Mouse (Mus musculus) bone marrow, adult 2 months (tissue): ENCODE measurements around the gene Gm49776. TPM values are rescaled to one million over a fixed set of nuclear protein-coding genes. Genes with fewer than 3 reads are reported as not detected.

ENCODE experiments used
- H3K27ac ChIP-seq: fragments of 200-500 bp; 2 replicates; pipeline ENCODE4 v1.5.1; 2012; ENCODE audit warnings: low read depth, mild to moderate bottlenecking, control low read depth, inconsistent platforms, low read length; ENCODE audit not compliant: control insufficient read depth, poor library complexity, insufficient read depth
- H3K4me1 ChIP-seq: fragments of 200-500 bp; 2 replicates; pipeline ENCODE4 v1.6.1; 2011; ENCODE audit warnings: low read length; ENCODE audit not compliant: control insufficient read depth, insufficient read depth
- H3K4me3 ChIP-seq: fragments of 200-500 bp; replicated peaks from 2 replicates; pipeline ENCODE3; 2011; ENCODE audit warnings: mild to moderate bottlenecking, low read depth, low read length, control low read depth; ENCODE audit not compliant: control insufficient read depth
- CTCF ChIP-seq: fragments of 200-500 bp; IDR thresholded peaks from 2 replicates; pipeline ENCODE4 v1.5.1; 2011; ENCODE audit warnings: low read length, control low read depth; ENCODE audit not compliant: control insufficient read depth, insufficient read depth
- POLR2A ChIP-seq: fragments of 200-500 bp; IDR thresholded peaks from 2 replicates; pipeline ENCODE4 v1.6.1; 2011; ENCODE audit warnings: low read depth, mild to moderate bottlenecking, control low read depth, low read length, borderline replicate concordance; ENCODE audit not compliant: control insufficient read depth
- WGBS: fragments of 180-500 bp; shearing (Covaris S2); methylation state at CpG from one replicate; pipeline ENCODE4 v1.1.7; 2018; 5-methylcytosine and 5-hydroxymethylcytosine counted together
- polyA plus RNA-seq: library from polyadenylated mRNA; stranded (reverse); fragments of >200 nt; gene quantifications from 2 replicates; pipeline ENCODE4 v1.2.4, GENCODE M21; 2011; ENCODE audit warnings: low replicate concordance; ENCODE audit not compliant: missing spikeins, insufficient read depth, insufficient read length

Gm49776 gene
- polyA plus RNA-seq, 1 experiment = not detected

GRCm38 (mm10) chr16:18230617-18231016 is 27.5 kb downstream of the Gm49776 start:
- Histone ChIP-seq H3K27ac (0 out of 2 replicates have a peak overlapping the region, but pooled peaks have one; percentile 19), H3K4me1 (peaks cover 2% of the 10 kb centered on the region; the same call in 1 of the 2 replicates), H3K4me3 (no peak overlapping the region)
- 80% methylated on average over 6 of the region's 6 CpGs for WGBS
- no peak for TF ChIP-seq CTCF
- TF ChIP-seq POLR2A = no peak

- H3K27ac ChIP-seq = no peak overlapping the region
- no peak overlapping the region for H3K4me3 ChIP-seq
- TF ChIP-seq CTCF = no peak
- 19% methylated on average over 11 of the region's 11 CpGs for WGBS
- peaks cover 2% of the 10 kb centered on the region; the same call in 1 of the 2 replicates for H3K4me1 ChIP-seq
Measured at GRCm38 (mm10) chr16:18229622-18230021, 28.5 kb downstream of the Gm49776 start.

GRCm38 (mm10) chr16:18228856-18229255 is 29.3 kb downstream of the Gm49776 start:
- TF ChIP-seq CTCF (no peak), POLR2A (no peak)
- Histone ChIP-seq H3K4me1 (peaks cover 2% of the 10 kb centered on the region; the same call in 1 of the 2 replicates), H3K4me3 (no peak overlapping the region), H3K27ac (no peak overlapping the region)
- WGBS = 79% methylated on average over 4 of the region's 4 CpGs

- Histone ChIP-seq H3K4me1 (peaks cover 2% of the 10 kb centered on the region; the same call in 1 of the 2 replicates), H3K4me3 (no peak overlapping the region), H3K27ac (no peak overlapping the region)
- TF ChIP-seq POLR2A (no peak), CTCF (no peak)
- WGBS = 92% methylated on average over 20 of the region's 20 CpGs
Measured at GRCm38 (mm10) chr16:18227897-18228422, 30.2 kb downstream of the Gm49776 start.

GRCm38 (mm10) chr16:18227187-18227586 is 30.9 kb downstream of the Gm49776 start:
- peaks cover 2% of the 10 kb centered on the region; the same call in 1 of the 2 replicates for H3K4me1 ChIP-seq
- TF ChIP-seq CTCF (no peak), POLR2A (no peak)
- H3K27ac ChIP-seq = no peak overlapping the region
- WGBS = 87% methylated on average over 13 of the region's 13 CpGs
- H3K4me3 ChIP-seq = no peak overlapping the region

GRCm38 (mm10) chr16:18222188-18222587 is 35.9 kb downstream of the Gm49776 start:
- TF ChIP-seq CTCF = no peak
- TF ChIP-seq POLR2A = no peak
- Histone ChIP-seq H3K27ac (no peak overlapping the region), H3K4me1 (peaks cover 3% of the 10 kb centered on the region; the same call in 1 of the 2 replicates), H3K4me3 (no peak overlapping the region)
- 75% methylated on average over 11 of the region's 11 CpGs for WGBS

- Histone ChIP-seq H3K4me3 (no peak overlapping the region), H3K4me1 (peaks cover 3% of the 10 kb centered on the region; the same call in 1 of the 2 replicates), H3K27ac (no peak overlapping the region)
- WGBS = 70% methylated on average over 11 of the region's 11 CpGs
- TF ChIP-seq CTCF = no peak
- no peak for TF ChIP-seq POLR2A
Measured at GRCm38 (mm10) chr16:18221543-18221898, 36.6 kb downstream of the Gm49776 start.

- 72% methylated on average over 6 of the region's 6 CpGs for WGBS
- no peak overlapping the region for H3K27ac ChIP-seq
- no peak overlapping the region for H3K4me3 ChIP-seq
- no peak for TF ChIP-seq POLR2A
- TF ChIP-seq CTCF = no peak
- peaks cover 3% of the 10 kb centered on the region; the same call in 1 of the 2 replicates for H3K4me1 ChIP-seq
Measured at GRCm38 (mm10) chr16:18220856-18221542, 37.1 kb downstream of the Gm49776 start.
